Mouse (Mus musculus): ENCODE results near the gene Fam19a2.

Fam19a2 gene

GRCm38 (mm10) chr10:123572342-123573070, 308.7 kb downstream of the Fam19a2 start:
- DNase-seq: no peak

GRCm38 (mm10) chr10:123577823-123578222, 314.0 kb downstream of the Fam19a2 start:
- no peak for DNase-seq

GRCm38 (mm10) chr10:123579012-123579411, 315.2 kb downstream of the Fam19a2 start:
- DNase-seq: no peak

- no peak for DNase-seq
These were observed 331.2 kb downstream of the Fam19a2 start for GRCm38 (mm10) chr10:123595043-123595442.

- no peak for DNase-seq
These were observed 333.3 kb downstream of the Fam19a2 start for GRCm38 (mm10) chr10:123597059-123597458.

- no peak for DNase-seq
These were observed 341.9 kb downstream of the Fam19a2 start for GRCm38 (mm10) chr10:123605671-123606070.

- no peak for DNase-seq
These were observed 362.9 kb downstream of the Fam19a2 start for GRCm38 (mm10) chr10:123626691-123627090.

GRCm38 (mm10) chr10:123629248-123629744, 365.5 kb downstream of the Fam19a2 start:
- no peak for DNase-seq

- no peak for DNase-seq
These were observed 368.2 kb downstream of the Fam19a2 start for GRCm38 (mm10) chr10:123632029-123632428.

- DNase-seq: no peak
These were observed 372.9 kb downstream of the Fam19a2 start for GRCm38 (mm10) chr10:123636655-123637054.

- DNase-seq: no peak
These were observed 373.7 kb downstream of the Fam19a2 start for GRCm38 (mm10) chr10:123637496-123637895.

- DNase-seq: no peak
These were observed 381.8 kb downstream of the Fam19a2 start for GRCm38 (mm10) chr10:123645568-123645967.

GRCm38 (mm10) chr10:123671208-123671607, 407.4 kb downstream of the Fam19a2 start:
- DNase-seq: no peak

- DNase-seq: no peak
These were observed 414.6 kb downstream of the Fam19a2 start for GRCm38 (mm10) chr10:123678284-123678864.

- no peak for DNase-seq
These were observed 419.0 kb downstream of the Fam19a2 start for GRCm38 (mm10) chr10:123682718-123683255.

GRCm38 (mm10) chr10:123692186-123692925, 428.6 kb downstream of the Fam19a2 start:
- DNase-seq: no peak

GRCm38 (mm10) chr10:123692926-123693224, 429.1 kb downstream of the Fam19a2 start:
- no peak for DNase-seq

GRCm38 (mm10) chr10:123702595-123702994, 438.8 kb downstream of the Fam19a2 start:
- DNase-seq: no peak

- DNase-seq: no peak
These were observed 443.2 kb downstream of the Fam19a2 start for GRCm38 (mm10) chr10:123707026-123707425.

- no peak for DNase-seq
These were observed 446.9 kb downstream of the Fam19a2 start for GRCm38 (mm10) chr10:123710738-123711137.

- DNase-seq: no peak
These were observed 458.2 kb downstream of the Fam19a2 start for GRCm38 (mm10) chr10:123721952-123722460.

- DNase-seq: no peak
These were observed 459.8 kb downstream of the Fam19a2 start for GRCm38 (mm10) chr10:123723641-123724040.

- no peak for DNase-seq
These were observed 484.5 kb downstream of the Fam19a2 start for GRCm38 (mm10) chr10:123748317-123748716.
